Comparison of ENCODE assay signal across 16 mouse cellular contexts in the genomic region with DNA sequence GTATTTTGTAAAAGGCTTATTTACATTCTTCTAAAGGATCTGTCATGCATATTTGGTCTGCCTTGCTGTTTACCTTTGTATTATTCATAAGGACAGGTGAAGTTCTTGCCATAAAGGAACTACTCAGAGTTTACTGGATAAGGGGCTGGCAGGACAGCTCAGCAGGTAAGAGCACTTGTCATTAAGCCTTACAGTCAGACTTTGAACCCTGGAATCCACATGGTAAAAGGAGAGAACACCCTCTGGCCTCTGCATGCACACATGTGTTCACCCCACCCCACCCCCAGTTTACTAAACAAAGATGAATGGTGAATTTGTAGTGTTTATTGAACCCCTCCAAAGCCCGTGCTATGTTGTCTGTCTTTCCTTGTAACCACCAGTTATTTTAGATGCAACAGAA.
"Had no signal": no experiment of that assay in that cellular context is flagged by ENCODE, and none has a peak within 500 bp of the region (broad histone marks: within the 10 kb centered on the region; RNA-seq: fewer than 3 reads in every experiment).

No protein-coding gene starts in this region.

- H3K9me3 ChIP-seq: neural tube, embryonic 13.5 days; neural tube, embryonic 15.5 days; stomach, embryonic 15.5 days had no signal

- H3K4me3 ChIP-seq: neural tube, embryonic 13.5 days; neural tube, embryonic 15.5 days; stomach, embryonic 15.5 days had no signal

- DNase-seq: retina, postnatal 1 day; right cerebral cortex, adult 18-20 months; right cerebral cortex, postnatal 14 days; right cerebral cortex, postnatal 25 days; right cerebral cortex, postnatal 4 days; spleen, adult 18-20 months; thymus, adult 18-20 months; thymus, adult 2 months; thymus, postnatal 14 days; thymus, postnatal 25 days; thymus, postnatal 36 days; thymus, postnatal 4 days had no signal

- H3K4me1 ChIP-seq: neural tube, embryonic 13.5 days; neural tube, embryonic 15.5 days; stomach, embryonic 15.5 days had no signal

- H3K27ac ChIP-seq: neural tube, embryonic 13.5 days; neural tube, embryonic 15.5 days; stomach, embryonic 15.5 days; stomach, postnatal 0 days had no signal

- H3K27me3 ChIP-seq: neural tube, embryonic 13.5 days; neural tube, embryonic 15.5 days; stomach, embryonic 15.5 days had no signal

- H3K9ac ChIP-seq: neural tube, embryonic 13.5 days; neural tube, embryonic 15.5 days; stomach, embryonic 15.5 days had no signal

- H3K4me2 ChIP-seq: neural tube, embryonic 13.5 days; neural tube, embryonic 15.5 days; stomach, embryonic 15.5 days had no signal
